Mouse (Mus musculus) liver, adult 2 months (tissue): ENCODE data around the gene Tbx15.

ENCODE experiments used
- CTCF ChIP-seq: fragments of 200-500 bp; IDR thresholded peaks from 2 replicates; pipeline ENCODE4 v1.5.1; 2011; ENCODE audit warnings: low read depth, low read length, control low read depth
- POLR2A ChIP-seq: fragments of 200-500 bp; IDR thresholded peaks from 2 replicates; pipeline ENCODE4 v1.6.1; 2011; ENCODE audit warnings: low read length, control low read depth; ENCODE audit not compliant: insufficient read depth; ENCODE audit errors: extremely low read depth

- TF ChIP-seq CTCF (no peak), POLR2A (no peak)
Observed at GRCm38 (mm10) chr3:99249551-99249870, 9.3 kb downstream of the Tbx15 start.
